Mouse (Mus musculus) limb, embryonic 13.5 days (tissue): Measurements from ENCODE around the gene Timm8a2. TPM values are rescaled to one million over a fixed set of nuclear protein-coding genes. Genes with fewer than 3 reads are reported as not detected.

Experiments used
- ATAC-seq: fragments of 200-750 bp; cut with Nextera tagmentation; 2 replicates; pipeline ENCODE4 v1.8.0; 2017; ENCODE audit warnings: low read depth, moderate number of reproducible peaks, moderate TSS enrichment; ENCODE audit not compliant: low FRiP score
- H3K27ac ChIP-seq: fragments of 300-500 bp; sonication (generic); 2 replicates; pipeline ENCODE4 v1.5.1; 2015; ENCODE audit warnings: inconsistent platforms, mild to moderate bottlenecking, moderate library complexity
- H3K27me3 ChIP-seq: fragments of 300-500 bp; sonication (generic); 2 replicates; pipeline ENCODE4 v1.6.1; 2015; ENCODE audit warnings: mild to moderate bottlenecking, inconsistent platforms
- H3K36me3 ChIP-seq: fragments of 300-500 bp; sonication (generic); 2 replicates; pipeline ENCODE4 v1.6.1; 2015; ENCODE audit warnings: inconsistent platforms, mild to moderate bottlenecking, moderate library complexity
- H3K4me1 ChIP-seq: fragments of 300-500 bp; sonication (generic); 2 replicates; pipeline ENCODE4 v1.6.1; 2015; ENCODE audit warnings: inconsistent platforms
- H3K4me2 ChIP-seq: fragments of 300-500 bp; sonication (generic); replicated peaks from 2 replicates; pipeline ENCODE4 v1.6.1; 2015; ENCODE audit warnings: inconsistent platforms, mild to moderate bottlenecking, moderate library complexity
- H3K4me3 ChIP-seq: fragments of 300-500 bp; sonication (generic); 2 replicates; pipeline ENCODE4 v1.5.1; 2015; ENCODE audit warnings: moderate library complexity, mild to moderate bottlenecking, inconsistent platforms
- H3K9ac ChIP-seq: fragments of 300-500 bp; sonication (generic); 2 replicates; pipeline ENCODE4 v1.6.1; 2015; ENCODE audit warnings: mild to moderate bottlenecking, inconsistent platforms
- H3K9me3 ChIP-seq: fragments of 300-500 bp; sonication (generic); 2 replicates; pipeline ENCODE4 v1.6.1; 2016; ENCODE audit warnings: inconsistent platforms
- WGBS: fragments of 180-500 bp; shearing (Covaris S2); methylation state at CpG from one replicate; pipeline ENCODE4 v1.1.7; 2015; 5-methylcytosine and 5-hydroxymethylcytosine counted together
- polyA plus RNA-seq: library from polyadenylated mRNA; unstranded; fragments of >200 nt; fragmentation: Nextera tagmentation; extraction: Ambion mirVana; gene quantifications from 2 replicates; pipeline ENCODE4 v1.2.1, GENCODE M21; 2015

Gene Timm8a2
- polyA plus RNA-seq, result not detected in 2 replicates

GRCm38 (mm10) chr14:122034451-122034850, at the start of gene Timm8a2:
Gene Timm8a2, plus strand, starts transcription at chr14:122034674.
- no peak within 1 kb of the TSS for H3K4me2 ChIP-seq
- no peak within 1 kb of the TSS for H3K9ac ChIP-seq
- no peak for ATAC-seq
- no peak within 1 kb of the TSS for H3K27ac ChIP-seq
- H3K9me3 ChIP-seq, result no peaks in the 10 kb centered on the region
- H3K36me3 ChIP-seq, result no peaks in the 10 kb centered on the region
- 90% methylated on average over 13 of the region's 13 CpGs for WGBS
- H3K4me3 ChIP-seq, result no peak within 1 kb of the TSS
- H3K27me3 ChIP-seq, result no peaks in the 10 kb centered on the region
- no peaks in the 10 kb centered on the region; the same call in 1 of the 2 replicates for H3K4me1 ChIP-seq

- H3K4me2 ChIP-seq, result no peak overlapping the region
- H3K4me1 ChIP-seq, result no peaks in the 10 kb centered on the region
- H3K9me3 ChIP-seq, result no peaks in the 10 kb centered on the region
- no peaks in the 10 kb centered on the region for H3K27me3 ChIP-seq
- no peak overlapping the region for H3K4me3 ChIP-seq
- no peak overlapping the region; the same call in 1 of the 2 replicates for H3K27ac ChIP-seq
- H3K9ac ChIP-seq, result no peak overlapping the region
- WGBS, result 88% methylated on average over 3 of the region's 3 CpGs
- H3K36me3 ChIP-seq, result peaks cover 13% of the 10 kb centered on the region; the same call in 1 of the 2 replicates
- no peak for ATAC-seq
Measured at GRCm38 (mm10) chr14:121985477-121985876, 49.0 kb upstream of the Timm8a2 start.

- WGBS, result 83% methylated on average over 6 of the region's 6 CpGs
- Histone ChIP-seq H3K4me3 (no peak overlapping the region), H3K4me2 (no peak overlapping the region), H3K36me3 (peaks cover 13% of the 10 kb centered on the region), H3K27me3 (no peaks in the 10 kb centered on the region), H3K9ac (no peak overlapping the region), H3K27ac (no peak overlapping the region; the same call in 1 of the 2 replicates), H3K9me3 (no peaks in the 10 kb centered on the region), H3K4me1 (no peaks in the 10 kb centered on the region)
- no peak for ATAC-seq
Measured at GRCm38 (mm10) chr14:121986028-121986427, 48.4 kb upstream of the Timm8a2 start.

- no peak overlapping the region for H3K27ac ChIP-seq
- H3K9me3 ChIP-seq, result no peaks in the 10 kb centered on the region
- H3K27me3 ChIP-seq, result no peaks in the 10 kb centered on the region
- no peak overlapping the region for H3K9ac ChIP-seq
- no peak overlapping the region for H3K4me3 ChIP-seq
- H3K4me1 ChIP-seq, result 0 out of 2 replicates have a peak, but pooled peaks cover 3% of the 10 kb centered on the region
- H3K4me2 ChIP-seq, result no peak overlapping the region
- H3K36me3 ChIP-seq, result peaks cover 14% of the 10 kb centered on the region
- ATAC-seq, result no peak
- 81% methylated on average over 1 of the region's 1 CpGs for WGBS
Measured at GRCm38 (mm10) chr14:121987287-121987686, 47.2 kb upstream of the Timm8a2 start.

- 84% methylated on average over 4 of the region's 4 CpGs for WGBS
Measured at GRCm38 (mm10) chr14:121987691-121988090, 46.8 kb upstream of the Timm8a2 start.

GRCm38 (mm10) chr14:121989331-121989730, 45.1 kb upstream of the Timm8a2 start:
- Histone ChIP-seq H3K9me3 (no peaks in the 10 kb centered on the region), H3K9ac (no peak overlapping the region), H3K36me3 (peaks cover 21% of the 10 kb centered on the region), H3K4me2 (no peak overlapping the region), H3K4me1 (0 out of 2 replicates have a peak, but pooled peaks cover 3% of the 10 kb centered on the region), H3K4me3 (no peak overlapping the region), H3K27ac (no peak overlapping the region), H3K27me3 (no peaks in the 10 kb centered on the region)
- ATAC-seq, result no peak
- WGBS, result 93% methylated on average over 3 of the region's 3 CpGs

More at GRCm38 (mm10) chr14:121987691-121988090, 46.8 kb upstream of the Timm8a2 start:
- no peak for ATAC-seq
- Histone ChIP-seq H3K27ac (no peak overlapping the region), H3K9ac (no peak overlapping the region), H3K27me3 (no peaks in the 10 kb centered on the region), H3K4me2 (no peak overlapping the region), H3K36me3 (peaks cover 17% of the 10 kb centered on the region), H3K9me3 (no peaks in the 10 kb centered on the region), H3K4me1 (0 out of 2 replicates have a peak, but pooled peaks cover 3% of the 10 kb centered on the region), H3K4me3 (no peak overlapping the region)

GRCm38 (mm10) chr14:121989869-121990268, 44.6 kb upstream of the Timm8a2 start:
- H3K27me3 ChIP-seq, result no peaks in the 10 kb centered on the region
- H3K36me3 ChIP-seq, result peaks cover 26% of the 10 kb centered on the region
- no peak overlapping the region for H3K4me3 ChIP-seq
- 95% methylated on average over 3 of the region's 3 CpGs for WGBS
- no peak overlapping the region for H3K9ac ChIP-seq
- no peak overlapping the region for H3K27ac ChIP-seq
- H3K9me3 ChIP-seq, result no peaks in the 10 kb centered on the region
- H3K4me1 ChIP-seq, result 0 out of 2 replicates have a peak, but pooled peaks cover 3% of the 10 kb centered on the region
- ATAC-seq, result no peak
- no peak overlapping the region for H3K4me2 ChIP-seq

GRCm38 (mm10) chr14:121990897-121991296, 43.6 kb upstream of the Timm8a2 start:
- no peak for ATAC-seq
- H3K36me3 ChIP-seq, result peaks cover 36% of the 10 kb centered on the region
- no peaks in the 10 kb centered on the region for H3K9me3 ChIP-seq
- H3K27me3 ChIP-seq, result no peaks in the 10 kb centered on the region
- H3K4me2 ChIP-seq, result no peak overlapping the region
- 0 out of 2 replicates have a peak, but pooled peaks cover 3% of the 10 kb centered on the region for H3K4me1 ChIP-seq
- 85% methylated on average over 6 of the region's 6 CpGs for WGBS
- no peak overlapping the region for H3K27ac ChIP-seq
- H3K4me3 ChIP-seq, result no peak overlapping the region
- no peak overlapping the region for H3K9ac ChIP-seq

GRCm38 (mm10) chr14:121991921-121992320, 42.6 kb upstream of the Timm8a2 start:
- Histone ChIP-seq H3K4me1 (0 out of 2 replicates have a peak, but pooled peaks cover 3% of the 10 kb centered on the region), H3K27me3 (no peaks in the 10 kb centered on the region), H3K27ac (no peak overlapping the region), H3K9me3 (no peaks in the 10 kb centered on the region), H3K36me3 (peaks cover 41% of the 10 kb centered on the region), H3K9ac (no peak overlapping the region), H3K4me2 (no peak overlapping the region), H3K4me3 (no peak overlapping the region)
- ATAC-seq, result no peak

GRCm38 (mm10) chr14:121992395-121993280, 41.8 kb upstream of the Timm8a2 start:
- H3K9me3 ChIP-seq, result no peaks in the 10 kb centered on the region
- WGBS, result 91% methylated on average over 13 of the region's 13 CpGs

GRCm38 (mm10) chr14:121993616-121994015, 40.9 kb upstream of the Timm8a2 start:
- Histone ChIP-seq H3K27ac (no peak overlapping the region), H3K9me3 (no peaks in the 10 kb centered on the region), H3K9ac (no peak overlapping the region), H3K27me3 (no peaks in the 10 kb centered on the region), H3K4me1 (0 out of 2 replicates have a peak, but pooled peaks cover 3% of the 10 kb centered on the region), H3K36me3 (peaks cover 46% of the 10 kb centered on the region), H3K4me3 (no peak overlapping the region), H3K4me2 (no peak overlapping the region)
- no peak for ATAC-seq
- 91% methylated on average over 4 of the region's 4 CpGs for WGBS

More at GRCm38 (mm10) chr14:121992395-121993280, 41.8 kb upstream of the Timm8a2 start:
- no peak for ATAC-seq
- Histone ChIP-seq H3K9ac (no peak overlapping the region), H3K4me1 (0 out of 2 replicates have a peak, but pooled peaks cover 3% of the 10 kb centered on the region), H3K4me2 (no peak overlapping the region), H3K4me3 (no peak overlapping the region), H3K36me3 (peaks cover 39% of the 10 kb centered on the region), H3K27ac (no peak overlapping the region), H3K27me3 (no peaks in the 10 kb centered on the region)

GRCm38 (mm10) chr14:121994171-121994700, 40.2 kb upstream of the Timm8a2 start:
- Histone ChIP-seq H3K36me3 (peaks cover 46% of the 10 kb centered on the region), H3K9me3 (no peaks in the 10 kb centered on the region), H3K27ac (no peak overlapping the region), H3K27me3 (no peaks in the 10 kb centered on the region), H3K4me3 (no peak overlapping the region), H3K4me2 (no peak overlapping the region), H3K4me1 (peaks cover 3% of the 10 kb centered on the region; the same call in 1 of the 2 replicates), H3K9ac (no peak overlapping the region)
- no peak for ATAC-seq
- 93% methylated on average over 17 of the region's 17 CpGs for WGBS
